Mouse (Mus musculus): ENCODE results near the gene 4921539E11Rik. TPM values are rescaled to one million over a fixed set of nuclear protein-coding genes. Genes with fewer than 3 reads are reported as not detected.

The 4921539E11Rik gene
- polyA plus RNA-seq (2015; fragmentation: Nextera tagmentation; extraction: Ambion mirVana), result not detected in 2 replicates

DNA sequence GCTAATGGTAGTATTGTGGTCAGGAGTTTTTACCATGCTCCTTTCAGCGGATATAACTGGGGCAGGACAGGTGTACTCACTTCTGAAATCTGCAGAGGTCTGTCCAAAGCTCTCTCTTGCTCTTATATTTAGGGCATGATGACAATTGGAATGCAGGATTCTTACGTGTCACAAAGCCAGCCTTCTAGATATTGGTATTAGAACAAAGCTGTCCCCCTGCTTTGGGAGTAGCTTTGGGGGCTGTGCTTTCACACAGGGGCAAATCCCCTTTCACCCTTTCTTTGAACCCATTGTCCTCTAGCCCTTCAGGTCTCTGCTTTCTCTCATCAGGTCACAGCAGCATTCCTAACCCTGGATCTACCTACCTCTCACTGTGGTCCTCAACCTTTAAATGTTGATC is at the start of gene 4921539E11Rik:
Gene 4921539E11Rik, minus strand, starts transcription at position 101 of the 400 bp plus-strand sequence.
- Histone ChIP-seq H3K4me1 (replicated peaks) (no peaks in the 10 kb centered on the region), H3K4me2 (no peak within 1 kb of the TSS), H3K9me3 (no peaks in the 10 kb centered on the region), H3K9ac (no peak within 1 kb of the TSS), H3K4me3 (no peak within 1 kb of the TSS), H3K27me3 (no peaks in the 10 kb centered on the region), H3K27ac (replicated peaks) (no peak within 1 kb of the TSS), H3K36me3 (no peaks in the 10 kb centered on the region)
- 70% methylated on average over 2 of the region's 2 CpGs for WGBS
- ATAC-seq (ENCODE audit: low FRiP score, low read depth), result no peak

DNA sequence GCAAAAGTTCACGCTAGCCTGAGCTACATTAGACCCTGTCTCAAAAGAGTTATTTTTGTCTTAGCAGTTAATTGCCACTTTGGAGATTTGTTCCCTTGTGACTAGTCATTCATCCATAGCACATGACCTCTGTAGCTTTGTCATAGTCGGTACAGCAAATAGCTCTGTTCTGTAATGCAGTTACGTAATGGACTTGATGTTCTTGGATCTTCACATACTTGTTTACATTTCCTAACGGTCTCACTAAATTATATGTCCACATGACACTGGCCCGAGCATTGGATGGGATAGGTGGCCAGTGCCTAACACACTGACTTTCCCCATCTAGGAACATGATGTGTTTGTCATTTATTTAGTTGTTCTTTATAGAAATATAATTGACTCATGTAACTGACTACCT is 44.5 kb upstream of the 4921539E11Rik start:
- ATAC-seq (ENCODE audit: low FRiP score, low read depth), result no peak
- H3K4me3 ChIP-seq, result no peak overlapping the region
- H3K27ac ChIP-seq (replicated peaks), result no peak overlapping the region
- H3K9me3 ChIP-seq, result no peaks in the 10 kb centered on the region
- WGBS, result 88% methylated on average over 5 of the region's 5 CpGs
- H3K27me3 ChIP-seq, result no peaks in the 10 kb centered on the region
- H3K36me3 ChIP-seq, result no peaks in the 10 kb centered on the region
- no peak overlapping the region for H3K9ac ChIP-seq
- H3K4me1 ChIP-seq (replicated peaks), result no peaks in the 10 kb centered on the region
- H3K4me2 ChIP-seq, result no peak overlapping the region

DNA sequence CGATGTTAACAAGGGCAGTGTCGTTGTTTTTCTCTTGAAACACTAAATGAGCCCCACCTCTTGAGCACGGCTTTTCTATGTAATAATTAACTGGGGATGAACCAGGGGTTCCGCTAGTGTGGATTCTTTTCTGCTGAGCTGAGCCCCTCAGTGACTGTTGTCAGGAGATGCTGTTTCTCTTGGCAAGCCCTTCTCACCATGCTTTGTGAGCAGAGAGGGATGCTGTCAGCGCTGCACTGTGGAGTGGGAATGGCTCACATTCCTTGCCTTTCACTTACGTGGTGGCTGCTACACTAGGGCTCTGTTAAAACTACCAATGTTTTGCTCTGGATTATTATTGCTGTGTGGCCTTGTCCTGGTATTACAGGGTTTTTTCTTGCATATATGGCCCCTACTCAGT is 38.7 kb upstream of the 4921539E11Rik start:
- ATAC-seq (ENCODE audit: low FRiP score, low read depth), result 0 out of 2 replicates have a peak, but pooled peaks have one; percentile 72
- WGBS, result 36% methylated on average over 6 of the region's 6 CpGs

DNA sequence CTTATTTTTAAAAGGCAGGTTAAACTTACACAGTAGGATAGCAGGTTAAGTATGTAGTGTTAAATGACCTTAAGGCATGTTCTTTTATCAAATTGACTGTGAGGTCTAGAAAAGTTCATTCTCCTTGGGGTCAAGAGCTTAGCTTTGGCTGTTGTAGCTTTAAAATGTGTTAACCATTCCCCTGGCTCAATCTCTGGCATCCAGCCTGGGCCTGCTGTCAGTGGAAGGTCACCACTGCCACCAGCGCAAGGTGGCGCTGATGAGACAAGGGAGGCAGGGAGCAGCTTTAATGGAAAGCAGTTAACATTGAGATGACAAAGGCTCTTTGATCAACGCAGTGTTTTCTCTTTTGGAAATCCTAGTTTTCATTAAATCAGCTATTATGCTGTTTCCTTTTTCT is 36.3 kb upstream of the 4921539E11Rik start:
- H3K4me3 ChIP-seq, result no peak overlapping the region
- no peaks in the 10 kb centered on the region for H3K27me3 ChIP-seq
- no peak for ATAC-seq (ENCODE audit: low FRiP score, low read depth)
- H3K9ac ChIP-seq, result no peak overlapping the region
- H3K27ac ChIP-seq (replicated peaks), result no peak overlapping the region
- 0 out of 2 replicates have a peak, but pooled peaks cover 6% of the 10 kb centered on the region for H3K4me1 ChIP-seq (replicated peaks)
- WGBS, result 75% methylated on average over 3 of the region's 3 CpGs
- H3K36me3 ChIP-seq, result no peaks in the 10 kb centered on the region
- H3K4me2 ChIP-seq, result no peak overlapping the region
- H3K9me3 ChIP-seq, result no peaks in the 10 kb centered on the region

More for the DNA sequence above, 38.7 kb upstream of the 4921539E11Rik start:
- H3K27me3 ChIP-seq, result no peaks in the 10 kb centered on the region
- H3K9ac ChIP-seq, result no peak overlapping the region
- H3K27ac ChIP-seq (replicated peaks), result no peak overlapping the region
- H3K36me3 ChIP-seq, result no peaks in the 10 kb centered on the region
- no peak overlapping the region for H3K4me2 ChIP-seq
- 0 out of 2 replicates have a peak, but pooled peaks cover 6% of the 10 kb centered on the region for H3K4me1 ChIP-seq (replicated peaks)
- no peaks in the 10 kb centered on the region for H3K9me3 ChIP-seq
- H3K4me3 ChIP-seq, result no peak overlapping the region

DNA sequence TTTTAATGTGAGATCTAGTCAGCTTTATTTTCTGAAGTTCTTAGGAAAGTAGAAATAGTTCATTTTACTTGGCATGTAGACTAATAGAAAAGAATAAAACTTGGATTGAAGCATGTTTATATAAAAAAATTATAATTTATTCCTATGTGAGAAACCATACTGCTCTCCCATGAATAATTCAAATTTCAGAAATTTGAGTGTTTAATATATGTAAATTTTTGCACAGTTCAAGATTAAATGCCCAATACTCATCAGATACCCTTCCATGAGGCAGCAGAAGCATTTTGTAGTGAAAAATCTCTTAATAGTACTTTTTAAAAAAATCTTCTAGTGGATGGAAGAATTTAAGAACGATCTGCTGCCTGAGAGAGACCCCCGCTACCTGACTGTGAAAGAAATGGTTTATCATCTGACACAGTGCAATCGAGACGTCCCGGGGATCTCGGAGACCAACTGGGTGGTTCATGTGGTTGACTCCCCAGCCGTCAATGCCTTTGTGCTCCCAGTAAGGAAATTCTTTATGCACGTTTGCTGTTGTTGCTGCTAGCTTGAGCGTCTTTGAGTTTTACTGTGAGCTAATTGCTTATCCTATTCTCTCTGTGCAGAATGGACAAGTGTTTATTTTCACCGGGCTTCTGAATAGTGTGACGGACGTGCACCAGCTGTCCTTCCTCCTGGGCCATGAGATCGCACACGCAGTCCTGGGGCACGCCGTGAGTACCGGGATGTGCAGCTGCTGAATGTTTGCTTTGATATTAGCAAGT is 34.2 kb upstream of the 4921539E11Rik start:
- Histone ChIP-seq H3K27ac (replicated peaks) (no peak overlapping the region), H3K9me3 (no peaks in the 10 kb centered on the region), H3K4me1 (replicated peaks) (0 out of 2 replicates have a peak, but pooled peaks cover 6% of the 10 kb centered on the region), H3K4me2 (peak overlapping the region; percentile 29), H3K9ac (no peak overlapping the region), H3K4me3 (no peak overlapping the region), H3K27me3 (no peaks in the 10 kb centered on the region), H3K36me3 (no peaks in the 10 kb centered on the region)
- ATAC-seq (ENCODE audit: low FRiP score, low read depth), result 0 out of 2 replicates have a peak, but pooled peaks have one; percentile 54
- WGBS, result 16% methylated on average over 17 of the region's 17 CpGs

DNA sequence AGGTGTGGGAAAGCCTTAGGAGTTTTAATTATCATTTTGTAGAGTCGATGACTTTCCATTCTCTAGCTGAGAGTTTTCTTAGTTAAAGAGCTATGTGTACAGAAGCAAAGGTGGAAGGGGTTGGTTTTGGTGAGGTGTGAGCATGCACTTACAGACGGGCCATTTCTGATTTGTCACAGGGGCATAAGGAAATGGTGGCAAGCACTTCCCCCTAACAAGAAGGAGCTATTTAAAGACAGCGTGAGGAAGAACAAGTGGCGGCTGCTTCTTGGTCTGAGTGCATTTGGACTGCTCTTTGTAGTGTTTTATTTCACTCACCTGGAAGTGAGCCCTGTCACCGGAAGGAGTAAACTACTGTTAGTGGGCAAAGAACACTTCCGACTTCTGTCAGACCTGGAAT is 30.8 kb upstream of the 4921539E11Rik start:
- Histone ChIP-seq H3K36me3 (no peaks in the 10 kb centered on the region), H3K4me3 (no peak overlapping the region), H3K9ac (no peak overlapping the region), H3K27ac (replicated peaks) (no peak overlapping the region), H3K4me1 (replicated peaks) (no peaks in the 10 kb centered on the region), H3K27me3 (no peaks in the 10 kb centered on the region), H3K4me2 (no peak overlapping the region), H3K9me3 (no peaks in the 10 kb centered on the region)
- WGBS, result 91% methylated on average over 6 of the region's 6 CpGs
- ATAC-seq (ENCODE audit: low FRiP score, low read depth), result no peak

DNA sequence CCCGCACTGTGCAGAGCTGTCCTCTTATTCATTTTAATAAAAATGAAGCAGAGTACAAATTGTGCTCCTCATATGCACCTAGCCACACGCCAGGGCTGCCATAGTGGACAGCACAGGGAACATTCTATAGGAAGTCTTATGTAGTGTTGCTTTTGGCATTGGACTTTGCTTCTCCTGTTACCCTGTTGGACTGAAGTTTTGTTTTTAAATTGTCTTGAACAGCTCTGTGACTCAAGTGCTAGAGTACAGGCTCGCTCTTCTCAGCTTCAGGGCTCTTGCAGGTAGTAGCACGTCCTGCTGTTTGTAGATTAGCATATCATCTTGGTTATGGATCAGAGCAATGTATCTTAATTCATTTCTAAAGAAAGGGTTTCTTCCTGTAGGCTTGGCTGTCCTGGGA is 25.2 kb upstream of the 4921539E11Rik start:
- H3K27ac ChIP-seq (replicated peaks), result no peak overlapping the region
- ATAC-seq (ENCODE audit: low FRiP score, low read depth), result no peak
- 89% methylated on average over 4 of the region's 4 CpGs for WGBS
- H3K4me3 ChIP-seq, result no peak overlapping the region
- no peaks in the 10 kb centered on the region for H3K9me3 ChIP-seq
- no peak overlapping the region for H3K9ac ChIP-seq
- no peaks in the 10 kb centered on the region for H3K36me3 ChIP-seq
- no peaks in the 10 kb centered on the region for H3K27me3 ChIP-seq
- no peak overlapping the region for H3K4me2 ChIP-seq
- H3K4me1 ChIP-seq (replicated peaks), result peaks cover 11% of the 10 kb centered on the region

DNA sequence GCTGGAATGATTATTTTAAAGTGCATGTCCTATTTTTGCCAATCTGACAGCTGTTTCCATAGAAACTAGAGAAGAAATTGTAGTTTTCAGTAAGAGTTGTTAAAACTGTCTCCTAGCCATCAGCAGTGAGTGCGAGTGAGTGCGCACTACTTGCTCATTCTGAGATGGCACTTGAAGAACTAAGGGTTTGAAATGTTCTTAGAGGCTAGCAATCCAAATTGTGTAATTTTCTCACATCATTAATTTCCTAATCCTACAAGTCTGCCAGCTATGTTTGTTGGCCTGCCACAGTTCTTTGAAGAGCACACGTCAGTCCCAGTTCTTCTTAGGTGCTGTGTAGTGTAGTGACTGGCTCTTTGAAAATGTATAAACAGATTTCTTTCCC is 23.9 kb upstream of the 4921539E11Rik start:
- Histone ChIP-seq H3K4me2 (peak overlapping the region; percentile 76), H3K27me3 (no peaks in the 10 kb centered on the region), H3K9me3 (no peaks in the 10 kb centered on the region), H3K27ac (replicated peaks) (peak overlapping the region; percentile 96; the same call in 1 of the 2 replicates), H3K4me1 (replicated peaks) (peaks cover 11% of the 10 kb centered on the region), H3K9ac (peak overlapping the region; percentile 67), H3K4me3 (peak overlapping the region; percentile 73), H3K36me3 (no peaks in the 10 kb centered on the region)
- WGBS, result 39% methylated on average over 3 of the region's 3 CpGs
- ATAC-seq (ENCODE audit: low FRiP score, low read depth), result no peak

DNA sequence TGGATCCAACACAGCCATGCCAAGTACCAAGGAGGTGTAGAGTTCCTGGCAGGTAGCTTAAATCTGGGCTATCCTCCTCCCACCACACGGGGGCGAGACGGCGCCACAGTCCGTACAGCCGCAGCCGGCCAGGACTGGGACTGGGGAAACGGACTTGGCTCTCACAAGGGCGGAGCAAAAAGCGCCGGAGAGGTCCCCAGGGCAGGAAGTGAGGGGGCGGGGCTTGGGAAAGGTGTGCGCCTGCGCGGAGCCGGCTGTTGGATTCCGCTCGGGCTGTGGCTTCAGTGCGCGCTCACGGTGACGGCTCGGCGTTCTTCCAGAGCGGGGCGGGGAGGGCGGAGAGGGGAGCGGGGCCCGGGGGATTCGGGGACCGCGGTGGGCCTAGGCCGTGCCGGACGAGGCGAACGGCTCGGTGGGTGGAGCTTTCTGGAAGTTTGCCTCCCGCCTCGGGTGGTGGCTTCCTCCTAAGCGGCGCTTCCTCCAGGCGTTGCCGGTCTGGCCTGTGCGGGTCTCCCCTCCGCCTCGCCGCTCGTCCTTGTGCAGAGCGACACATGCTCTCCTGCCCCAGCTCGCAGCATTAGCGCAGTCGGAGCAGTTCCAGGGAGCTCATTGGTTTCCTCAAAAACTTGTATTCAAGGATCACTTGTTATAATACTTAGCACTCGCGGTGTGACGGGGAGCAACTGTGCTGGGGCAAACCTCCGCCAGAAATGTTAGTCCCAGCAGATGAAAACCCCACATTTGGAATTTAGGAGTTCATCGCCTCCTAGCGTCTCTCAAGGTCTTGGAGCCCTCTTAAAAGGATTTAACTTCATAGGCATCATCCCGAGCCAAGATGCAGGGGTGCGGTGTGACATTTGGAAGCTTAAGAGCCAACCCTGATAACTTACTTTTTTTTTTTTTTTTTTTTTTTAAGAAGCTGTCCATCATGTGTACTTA is 23.2 kb upstream of the 4921539E11Rik start, which contains the start of gene Oma1:
Gene Oma1, plus strand, starts transcription at position 226 of the 939 bp plus-strand sequence.
- H3K36me3 ChIP-seq, result no peaks in the 10 kb centered on the region
- peak; percentile 99 for ATAC-seq (ENCODE audit: low FRiP score, low read depth)
- H3K4me1 ChIP-seq (replicated peaks), result peaks cover 11% of the 10 kb centered on the region
- no peaks in the 10 kb centered on the region for H3K27me3 ChIP-seq
- peak within 1 kb of the TSS; percentile 76 for H3K4me2 ChIP-seq
- under 1% methylated on average over 39 of the region's 61 CpGs for WGBS
- H3K9me3 ChIP-seq, result no peaks in the 10 kb centered on the region
- peak within 1 kb of the TSS; percentile 73 for H3K4me3 ChIP-seq
- peak within 1 kb of the TSS; percentile 96 for H3K27ac ChIP-seq (replicated peaks)
- H3K9ac ChIP-seq, result peak within 1 kb of the TSS; percentile 67

DNA sequence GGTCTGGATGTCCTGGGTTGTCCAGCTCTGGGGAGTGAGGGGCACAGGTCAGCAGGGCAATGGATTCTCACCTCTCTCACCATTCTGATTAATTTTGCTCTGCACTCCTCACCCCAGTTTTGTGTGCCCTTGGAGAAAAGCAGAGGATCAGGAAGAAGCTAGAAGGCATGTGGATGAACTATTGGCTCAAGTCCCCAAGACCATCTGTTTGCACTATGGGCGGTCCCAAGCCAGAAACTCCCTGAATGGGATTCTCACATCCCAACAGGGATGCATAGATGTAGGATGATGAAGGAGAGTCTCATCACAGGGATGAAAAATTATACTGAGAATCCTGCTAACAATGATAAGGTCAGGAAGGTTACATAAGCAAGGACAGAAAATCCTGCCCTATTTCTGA is 13.2 kb upstream of the 4921539E11Rik start:
- Histone ChIP-seq H3K9ac (no peak overlapping the region), H3K4me3 (no peak overlapping the region), H3K27ac (replicated peaks) (no peak overlapping the region), H3K36me3 (no peaks in the 10 kb centered on the region), H3K27me3 (no peaks in the 10 kb centered on the region), H3K4me2 (no peak overlapping the region), H3K4me1 (replicated peaks) (no peaks in the 10 kb centered on the region), H3K9me3 (no peaks in the 10 kb centered on the region)
- 87% methylated on average over 1 of the region's 1 CpGs for WGBS
- no peak for ATAC-seq (ENCODE audit: low FRiP score, low read depth)

DNA sequence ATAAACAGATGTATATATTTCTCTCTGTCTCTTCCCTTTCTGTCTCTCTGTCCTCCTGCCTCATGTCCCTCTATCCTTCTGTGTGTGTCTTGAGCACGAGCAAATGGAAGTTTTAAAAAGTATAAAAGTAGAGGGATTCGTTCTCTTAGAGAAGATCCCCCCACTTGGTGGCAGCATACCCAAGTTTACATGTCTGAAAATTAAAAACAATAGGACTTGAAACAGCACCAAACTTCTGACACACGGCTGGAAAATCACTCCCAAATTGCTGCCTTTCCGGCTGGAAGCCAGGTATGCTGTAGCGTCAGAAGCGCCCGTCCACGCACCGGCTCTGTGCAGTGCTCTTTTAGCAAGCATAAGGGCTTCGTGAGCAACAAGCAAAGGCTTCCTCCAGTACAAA is 8.7 kb upstream of the 4921539E11Rik start:
- H3K36me3 ChIP-seq, result no peaks in the 10 kb centered on the region
- no peaks in the 10 kb centered on the region for H3K4me1 ChIP-seq (replicated peaks)
- H3K27me3 ChIP-seq, result no peaks in the 10 kb centered on the region
- no peak overlapping the region for H3K9ac ChIP-seq
- 71% methylated on average over 10 of the region's 10 CpGs for WGBS
- no peaks in the 10 kb centered on the region for H3K9me3 ChIP-seq
- H3K4me2 ChIP-seq, result no peak overlapping the region
- H3K4me3 ChIP-seq, result no peak overlapping the region
- H3K27ac ChIP-seq (replicated peaks), result no peak overlapping the region
- ATAC-seq (ENCODE audit: low FRiP score, low read depth), result no peak

DNA sequence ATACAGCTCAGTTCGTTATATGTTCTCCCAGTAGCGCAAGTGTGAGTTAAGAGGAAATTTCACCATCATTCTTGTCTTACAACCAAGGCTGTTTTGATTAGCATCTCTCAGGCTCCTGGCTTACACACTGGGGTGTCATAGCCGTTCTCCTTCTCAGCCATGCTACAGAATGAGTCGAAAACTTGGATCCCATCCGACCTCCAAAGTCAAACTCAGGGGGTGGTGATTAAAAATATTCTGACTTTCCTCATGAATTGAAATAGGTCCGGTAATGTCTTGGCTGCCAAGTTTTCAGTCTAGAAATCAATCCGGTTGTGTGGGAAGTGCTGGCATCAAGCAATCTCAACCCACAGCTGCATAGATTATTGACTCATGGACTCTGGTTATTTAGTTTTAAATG is 2.3 kb downstream of the 4921539E11Rik start:
- H3K4me1 ChIP-seq (replicated peaks), result no peaks in the 10 kb centered on the region
- H3K36me3 ChIP-seq, result no peaks in the 10 kb centered on the region
- no peak overlapping the region for H3K27ac ChIP-seq (replicated peaks)
- no peaks in the 10 kb centered on the region for H3K27me3 ChIP-seq
- no peaks in the 10 kb centered on the region for H3K9me3 ChIP-seq
- H3K4me3 ChIP-seq, result no peak overlapping the region
- no peak overlapping the region for H3K4me2 ChIP-seq
- no peak overlapping the region for H3K9ac ChIP-seq
- ATAC-seq (ENCODE audit: low FRiP score, low read depth), result no peak
- 83% methylated on average over 7 of the region's 7 CpGs for WGBS

Data from hindbrain, embryonic 15.5 days (tissue).